Mouse (Mus musculus) heart, adult 2 months (tissue): Measurements from ENCODE around the gene Sec14l5.

Experiments
- CTCF ChIP-seq: fragments of 200-600 bp; IDR thresholded peaks from 2 replicates; pipeline ENCODE4 v1.8.1; 2022; ENCODE audit warnings: antibody characterized with exemption, mild to moderate bottlenecking, moderate library complexity
- EP300 ChIP-seq: fragments of 200-500 bp; IDR thresholded peaks from 2 replicates; pipeline ENCODE4 v1.6.1; 2011; ENCODE audit warnings: low read depth, low read length, control low read depth; ENCODE audit not compliant: insufficient read depth
- POLR2A ChIP-seq: fragments of 200-500 bp; IDR thresholded peaks from 2 replicates; pipeline ENCODE4 v1.6.1; 2011; ENCODE audit warnings: mild to moderate bottlenecking, low read depth, low read length, control low read depth; ENCODE audit not compliant: insufficient read depth

- TF ChIP-seq POLR2A (no peak), CTCF (no peak), EP300 (no peak)
Measured at GRCm38 (mm10) chr16:5214126-5214525, 67.2 kb downstream of the Sec14l5 start.
